Mouse (Mus musculus) liver, embryonic 13.5 days (tissue): Measurements from ENCODE around the gene Sat2. TPM values are rescaled to one million over a fixed set of nuclear protein-coding genes. Genes with fewer than 3 reads are reported as not detected.

ENCODE experiments used
- ATAC-seq: fragments of 200-750 bp; cut with Nextera tagmentation; 2 replicates; pipeline ENCODE4 v1.8.0; 2017; ENCODE audit warnings: low read depth, mild to moderate bottlenecking, moderate number of reproducible peaks, moderate library complexity
- DNase-seq: peaks from one replicate; pipeline ENCODE4 v3.0.0; 2022
- H3K27ac ChIP-seq: fragments of 300-500 bp; sonication (generic); 2 replicates; pipeline ENCODE4 v1.5.1; 2015; ENCODE audit warnings: moderate library complexity, mild to moderate bottlenecking, inconsistent platforms
- H3K27me3 ChIP-seq: fragments of 300-500 bp; sonication (generic); 2 replicates; pipeline ENCODE4 v1.6.1; 2015; ENCODE audit warnings: mild to moderate bottlenecking, inconsistent platforms
- H3K36me3 ChIP-seq: fragments of 300-500 bp; sonication (generic); 2 replicates; pipeline ENCODE4 v1.6.1; 2015; ENCODE audit warnings: mild to moderate bottlenecking, inconsistent platforms
- H3K4me1 ChIP-seq: fragments of 300-500 bp; sonication (generic); replicated peaks from 2 replicates; pipeline ENCODE4 v1.6.1; 2015; ENCODE audit warnings: inconsistent platforms
- H3K4me2 ChIP-seq: fragments of 300-500 bp; sonication (generic); 2 replicates; pipeline ENCODE4 v1.6.1; 2015; ENCODE audit warnings: inconsistent platforms, mild to moderate bottlenecking, moderate library complexity
- H3K4me3 ChIP-seq: fragments of 300-500 bp; sonication (generic); replicated peaks from 2 replicates; pipeline ENCODE4 v1.5.1; 2015; ENCODE audit warnings: mild to moderate bottlenecking, inconsistent platforms
- H3K9ac ChIP-seq: fragments of 300-500 bp; sonication (generic); 2 replicates; pipeline ENCODE4 v1.6.1; 2015; ENCODE audit warnings: mild to moderate bottlenecking, inconsistent platforms
- H3K9me3 ChIP-seq: fragments of 300-500 bp; sonication (generic); replicated peaks from 2 replicates; pipeline ENCODE4 v1.6.1; 2016; ENCODE audit warnings: inconsistent platforms
- WGBS: fragments of 180-500 bp; shearing (Covaris S2); methylation state at CpG from one replicate; pipeline ENCODE4 v1.1.7; 2015; ENCODE audit not compliant: insufficient replicate concordance; 5-methylcytosine and 5-hydroxymethylcytosine counted together
- polyA plus RNA-seq: library from polyadenylated mRNA; unstranded; fragments of >200 nt; fragmentation: Nextera tagmentation; extraction: Ambion mirVana; gene quantifications from 2 replicates; pipeline ENCODE4 v1.2.1, GENCODE M21; 2015

The Sat2 gene
- polyA plus RNA-seq, result 11.6 and 12.3 TPM in 2 replicates

DNA sequence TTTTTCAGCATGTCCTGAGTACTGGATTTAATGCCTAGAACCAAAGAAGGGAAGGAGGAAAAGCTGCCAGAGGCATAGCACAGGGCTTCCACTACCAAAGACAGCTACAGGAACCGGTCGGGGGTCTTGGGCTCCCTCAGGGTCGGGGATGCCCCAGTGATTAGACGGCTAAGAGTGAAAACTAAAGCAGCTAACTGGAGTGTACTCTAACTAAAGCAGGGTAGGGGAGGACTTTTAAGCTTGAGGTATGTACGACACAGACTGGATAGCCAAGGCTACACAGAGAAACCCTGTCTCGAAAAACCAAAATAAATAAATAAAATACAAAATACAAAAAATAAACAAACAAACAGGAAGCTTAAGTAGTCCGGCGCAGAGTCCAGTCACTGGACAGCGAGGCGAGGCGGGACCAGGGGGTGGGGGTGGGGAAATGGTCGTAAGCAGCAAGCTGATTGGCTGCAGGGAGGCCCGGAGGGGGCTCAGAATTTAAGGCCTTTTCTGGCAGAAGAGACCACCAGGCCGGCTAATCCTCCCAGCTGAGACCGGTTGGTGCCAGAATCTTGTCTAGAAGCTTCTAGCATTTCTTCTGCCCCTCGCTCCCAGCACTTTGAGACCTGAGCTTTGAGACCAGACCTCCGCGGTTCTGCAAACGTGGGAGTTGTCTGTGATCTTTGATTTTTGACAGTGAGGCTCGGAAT is at the start of gene Sat2:
Sat2 (plus strand) TSS at position 454 of the 698 bp plus-strand sequence.
- Histone ChIP-seq H3K4me1 (peaks cover 55% of the 10 kb centered on the region), H3K4me3 (peak within 1 kb of the TSS; percentile 59), H3K9me3 (no peaks in the 10 kb centered on the region), H3K4me2 (peak within 1 kb of the TSS; percentile 72), H3K27ac (peak within 1 kb of the TSS; percentile 79), H3K36me3 (no peaks in the 10 kb centered on the region), H3K27me3 (peaks cover 5% of the 10 kb centered on the region), H3K9ac (peak within 1 kb of the TSS; percentile 66)
- no peak for DNase-seq
- peak; percentile 54 for ATAC-seq
- 4% methylated on average over 20 of the region's 20 CpGs for WGBS

DNA sequence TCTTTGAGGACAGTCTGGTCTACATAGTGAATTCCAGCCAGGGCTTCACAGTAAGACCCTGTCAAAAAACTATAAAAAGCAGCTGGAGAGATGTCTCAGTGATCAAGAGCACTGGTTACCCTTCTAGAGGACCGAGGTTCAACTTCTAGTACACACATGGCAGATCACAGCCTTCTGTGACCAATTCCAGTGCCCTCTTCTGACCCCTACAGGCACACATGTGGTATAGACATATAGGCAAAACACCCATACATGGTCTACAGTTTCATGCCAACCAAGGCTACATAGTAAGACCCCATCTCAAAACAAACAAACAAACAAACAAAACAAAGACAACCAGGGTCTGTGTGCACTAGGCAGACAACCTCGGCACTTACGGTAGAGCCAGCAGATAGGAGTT is 46.6 kb upstream of the Sat2 start:
- Histone ChIP-seq H3K9ac (no peak overlapping the region), H3K4me2 (peak overlapping the region; percentile 84), H3K4me3 (no peak overlapping the region), H3K36me3 (peaks cover 69% of the 10 kb centered on the region), H3K27ac (peak overlapping the region; percentile 80; the same call in 1 of the 2 replicates), H3K9me3 (no peaks in the 10 kb centered on the region), H3K27me3 (no peaks in the 10 kb centered on the region), H3K4me1 (peaks cover 75% of the 10 kb centered on the region)
- DNase-seq (no peak), ATAC-seq (no peak)
- WGBS, result 57% methylated on average over 3 of the region's 3 CpGs

DNA sequence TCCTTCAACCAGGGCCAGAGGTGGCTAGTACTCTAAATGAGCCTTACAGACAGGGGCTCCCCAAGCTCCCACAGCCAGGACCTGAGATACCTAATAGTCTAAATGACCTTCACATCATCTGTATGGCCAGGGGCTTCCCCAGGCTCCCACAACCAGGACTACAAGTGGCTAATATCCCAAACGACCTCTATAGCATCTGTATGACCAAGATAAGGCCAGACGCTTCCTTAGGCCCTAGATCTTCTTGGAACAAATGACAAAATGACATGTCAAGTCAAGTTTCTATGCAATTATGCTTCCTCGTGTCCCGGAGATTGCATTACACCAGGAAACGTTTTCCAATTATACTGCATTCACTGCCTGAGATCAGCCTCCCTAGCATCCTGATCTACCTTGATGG is 45.5 kb upstream of the Sat2 start:
- ATAC-seq (no peak), DNase-seq (no peak)
- Histone ChIP-seq H3K9ac (peak overlapping the region; percentile 87), H3K27ac (peak overlapping the region; percentile 80), H3K36me3 (peaks cover 58% of the 10 kb centered on the region), H3K27me3 (no peaks in the 10 kb centered on the region), H3K4me3 (peak overlapping the region; percentile 76), H3K4me1 (peaks cover 64% of the 10 kb centered on the region), H3K9me3 (no peaks in the 10 kb centered on the region), H3K4me2 (peak overlapping the region; percentile 84)
- WGBS, result 29% methylated on average over 5 of the region's 5 CpGs

DNA sequence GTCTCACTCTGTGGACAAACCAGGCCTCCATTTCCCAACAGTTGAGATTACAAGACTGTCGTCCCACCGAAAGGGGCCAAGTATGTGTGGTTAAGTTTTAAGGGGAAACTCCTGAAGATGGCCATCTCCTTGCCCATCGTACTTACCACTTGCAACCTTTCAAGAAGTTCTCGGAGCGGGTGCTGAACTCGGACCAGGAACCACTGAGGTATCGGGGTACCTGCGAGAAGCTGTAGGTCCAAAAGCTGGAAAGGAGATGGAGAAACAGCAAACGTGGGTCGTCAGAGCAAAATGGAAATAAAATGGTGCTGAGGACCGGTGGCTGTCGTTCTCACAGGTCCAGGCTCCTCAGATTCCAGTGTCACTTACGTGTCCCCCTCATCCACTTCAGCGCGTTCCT is 43.5 kb upstream of the Sat2 start:
- ATAC-seq (no peak), DNase-seq (no peak)

DNA sequence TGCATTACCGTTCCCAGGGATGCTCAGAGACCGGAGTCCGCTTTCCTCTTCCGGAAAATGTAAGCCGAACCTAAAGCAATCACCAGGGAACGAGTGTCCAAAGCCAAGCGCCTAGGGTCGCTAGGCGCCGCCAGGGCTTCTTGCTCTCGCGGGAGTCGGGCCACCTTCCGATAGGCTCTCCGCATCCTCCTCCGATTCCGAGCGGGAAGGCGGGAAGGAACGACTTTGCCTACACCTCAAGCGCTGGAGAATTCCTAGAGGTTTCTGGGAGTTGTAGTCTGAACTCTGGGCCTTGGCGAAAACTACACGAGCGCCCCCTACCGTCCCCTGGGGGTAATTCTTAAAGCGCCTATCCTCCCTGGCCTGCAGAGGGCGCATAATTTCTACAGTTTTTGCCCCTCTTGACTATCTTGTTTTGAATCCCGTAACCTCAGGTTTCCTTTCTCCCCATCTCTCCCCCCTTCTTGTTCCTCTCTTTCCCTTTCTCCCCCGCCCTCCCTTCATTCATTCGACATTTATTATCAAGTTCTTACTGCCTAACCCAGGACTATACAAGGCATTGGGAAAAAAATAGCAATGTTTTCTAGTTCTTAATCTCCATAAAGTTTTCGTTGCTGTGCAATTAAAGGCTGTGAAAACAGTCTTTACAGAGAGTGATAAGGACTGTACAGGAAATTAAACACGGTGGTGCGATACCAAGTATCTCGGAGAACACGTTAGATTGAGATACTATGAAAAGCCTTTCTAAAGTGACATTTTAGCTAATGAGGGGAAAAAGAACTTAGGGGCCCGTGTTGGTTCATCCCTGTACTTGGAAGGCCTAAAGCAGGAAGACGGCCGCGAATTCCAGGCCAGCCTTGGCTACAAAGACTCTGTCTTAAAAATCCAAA is 42.5 kb upstream of the Sat2 start:
- peak overlapping the region; percentile 76 for H3K4me3 ChIP-seq
- peaks cover 43% of the 10 kb centered on the region for H3K36me3 ChIP-seq
- peak overlapping the region; percentile 93 for H3K4me2 ChIP-seq
- peak overlapping the region; percentile 88 for H3K9ac ChIP-seq
- no peaks in the 10 kb centered on the region for H3K9me3 ChIP-seq
- H3K27me3 ChIP-seq, result no peaks in the 10 kb centered on the region
- H3K4me1 ChIP-seq, result peaks cover 71% of the 10 kb centered on the region
- DNase-seq, result peak; percentile 95
- H3K27ac ChIP-seq, result peak overlapping the region; percentile 96
- WGBS, result 1% methylated on average over 39 of the region's 39 CpGs
- peak; percentile 83 for ATAC-seq

More for the DNA sequence above, 43.5 kb upstream of the Sat2 start:
- peaks cover 43% of the 10 kb centered on the region for H3K36me3 ChIP-seq
- H3K4me3 ChIP-seq, result peak overlapping the region; percentile 76
- peak overlapping the region; percentile 80; the same call in 1 of the 2 replicates for H3K27ac ChIP-seq
- peak overlapping the region; percentile 87 for H3K9ac ChIP-seq
- H3K27me3 ChIP-seq, result no peaks in the 10 kb centered on the region
- no peaks in the 10 kb centered on the region for H3K9me3 ChIP-seq
- H3K4me1 ChIP-seq, result peaks cover 64% of the 10 kb centered on the region
- peak overlapping the region; percentile 84 for H3K4me2 ChIP-seq
- 6% methylated on average over 15 of the region's 15 CpGs for WGBS

DNA sequence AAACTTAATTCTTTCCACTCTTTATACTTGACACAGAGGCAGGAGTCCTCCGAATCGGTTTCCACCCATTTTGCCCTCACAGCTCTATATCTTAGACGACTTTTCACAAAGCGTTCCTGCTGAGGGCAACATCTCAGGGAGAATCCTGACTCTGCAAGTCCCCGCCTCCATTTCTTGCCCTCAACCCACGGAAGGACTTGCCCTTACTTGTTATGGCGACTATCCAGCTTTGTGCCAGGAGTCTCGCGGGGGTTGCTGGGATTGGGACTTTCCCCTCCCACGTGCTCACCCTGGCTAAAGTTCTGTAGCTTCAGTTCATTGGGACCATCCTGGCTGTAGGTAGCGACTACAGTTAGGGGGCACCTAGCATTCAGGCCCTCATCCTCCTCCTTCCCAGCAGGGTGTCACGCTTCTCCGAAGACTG is 41.7 kb upstream of the Sat2 start, which contains the start of the genes Wrap53 and Trp53:
Wrap53 (minus strand) TSS at position 165 of the 424 bp plus-strand sequence.
Trp53 (plus strand) TSS at position 269 of the 424 bp plus-strand sequence.
- H3K36me3 ChIP-seq, result peaks cover 38% of the 10 kb centered on the region
- DNase-seq, result peak; percentile 89
- under 1% methylated on average over 13 of the region's 13 CpGs for WGBS
- peak within 1 kb of the TSS; percentile 88 for H3K9ac ChIP-seq
- H3K4me2 ChIP-seq, result peak within 1 kb of the TSS; percentile 93
- H3K27me3 ChIP-seq, result no peaks in the 10 kb centered on the region
- H3K9me3 ChIP-seq, result no peaks in the 10 kb centered on the region
- peak; percentile 55 for ATAC-seq
- H3K27ac ChIP-seq, result peak within 1 kb of the TSS; percentile 96
- H3K4me1 ChIP-seq, result peaks cover 71% of the 10 kb centered on the region
- peak within 1 kb of the TSS; percentile 76 for H3K4me3 ChIP-seq

DNA sequence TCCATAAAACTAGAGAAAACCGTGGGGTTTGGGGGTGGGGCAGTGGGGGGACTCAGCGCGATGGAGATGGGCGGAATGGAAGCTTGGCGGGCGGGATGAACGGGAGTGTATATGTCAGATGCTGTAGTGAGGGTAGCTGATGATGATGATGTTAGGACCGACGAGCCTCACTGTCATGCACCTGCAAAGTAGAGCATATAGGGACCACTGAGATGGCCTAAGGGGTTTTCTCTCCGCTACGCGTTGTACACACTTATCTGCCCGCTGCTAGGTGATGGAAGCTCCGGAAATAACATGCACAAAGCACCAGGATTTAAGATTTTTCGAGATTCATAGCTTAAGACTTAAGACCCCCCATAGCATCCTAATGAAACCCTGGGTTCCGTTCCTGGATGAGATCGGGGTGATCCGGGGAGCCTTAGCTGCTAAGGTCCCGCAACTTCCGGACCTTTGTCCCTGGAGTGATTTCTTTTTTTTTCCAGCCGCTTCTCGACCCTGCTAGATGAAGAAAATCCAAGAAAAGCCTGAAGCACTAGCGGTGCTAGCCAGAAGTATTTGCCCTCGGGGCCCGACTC is 41.2 kb upstream of the Sat2 start:
- peak overlapping the region; percentile 88 for H3K9ac ChIP-seq
- H3K36me3 ChIP-seq, result peaks cover 34% of the 10 kb centered on the region
- peak overlapping the region; percentile 96 for H3K27ac ChIP-seq
- no peak for ATAC-seq
- DNase-seq, result no peak
- peaks cover 71% of the 10 kb centered on the region for H3K4me1 ChIP-seq
- under 1% methylated on average over 25 of the region's 25 CpGs for WGBS
- no peaks in the 10 kb centered on the region for H3K27me3 ChIP-seq
- peak overlapping the region; percentile 76 for H3K4me3 ChIP-seq
- H3K4me2 ChIP-seq, result peak overlapping the region; percentile 93
- no peaks in the 10 kb centered on the region for H3K9me3 ChIP-seq

DNA sequence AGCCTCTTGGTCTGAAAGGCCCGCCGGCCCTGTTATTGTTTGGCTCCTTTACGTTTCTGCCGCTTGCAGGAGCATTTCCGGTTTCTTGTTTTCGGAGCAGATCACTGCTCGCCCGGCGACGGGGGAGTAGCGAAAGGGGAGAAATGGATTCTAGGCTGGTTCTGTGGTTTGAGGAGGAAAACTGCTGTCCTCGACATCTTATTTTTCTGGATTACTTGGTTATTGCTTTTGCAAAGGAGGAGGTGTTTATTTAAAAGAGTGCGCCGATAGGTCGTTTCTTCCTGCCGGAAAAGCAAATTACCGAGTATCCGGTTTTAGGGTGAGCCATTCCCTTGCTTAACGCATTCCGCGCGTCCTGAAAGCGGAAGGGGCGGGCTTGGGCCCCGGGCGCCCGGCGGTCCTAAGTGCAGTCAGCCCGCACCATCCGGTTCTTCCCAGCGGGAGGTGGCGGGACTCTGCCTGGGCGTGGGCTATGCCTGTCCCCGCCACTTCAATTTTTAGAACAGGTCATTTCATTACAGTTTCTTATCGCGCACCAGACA is 40.6 kb upstream of the Sat2 start:
- Histone ChIP-seq H3K9me3 (no peaks in the 10 kb centered on the region), H3K27ac (peak overlapping the region; percentile 96), H3K27me3 (no peaks in the 10 kb centered on the region), H3K4me2 (peak overlapping the region; percentile 93), H3K4me1 (peaks cover 71% of the 10 kb centered on the region), H3K36me3 (peaks cover 29% of the 10 kb centered on the region), H3K9ac (peak overlapping the region; percentile 88), H3K4me3 (peak overlapping the region; percentile 76)
- under 1% methylated on average over 36 of the region's 36 CpGs for WGBS
- peak; percentile 84 for ATAC-seq
- peak; percentile 90 for DNase-seq

DNA sequence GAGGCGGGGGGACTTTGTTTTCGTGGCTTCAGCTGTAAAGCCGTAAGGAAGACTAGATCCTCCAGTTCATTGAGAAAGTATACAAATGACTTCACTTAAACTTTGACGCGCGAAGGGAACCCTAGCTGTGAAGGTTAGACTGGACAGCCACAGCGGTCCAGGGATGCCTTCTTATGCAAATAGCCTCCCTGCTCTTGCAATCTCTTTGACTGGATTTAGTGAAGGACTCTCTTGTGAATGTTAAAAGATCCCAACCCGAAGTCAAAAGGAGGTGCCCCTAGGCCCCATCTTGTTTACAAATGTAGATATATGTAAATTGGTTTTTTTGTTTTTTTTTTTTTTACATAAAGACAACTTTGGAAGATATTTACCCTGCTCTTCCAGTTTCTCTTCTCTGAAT is 40.0 kb upstream of the Sat2 start:
- peak overlapping the region; percentile 76 for H3K4me3 ChIP-seq
- WGBS, result 2% methylated on average over 8 of the region's 8 CpGs
- H3K36me3 ChIP-seq, result peaks cover 29% of the 10 kb centered on the region
- H3K9ac ChIP-seq, result peak overlapping the region; percentile 88
- H3K27ac ChIP-seq, result peak overlapping the region; percentile 96
- no peaks in the 10 kb centered on the region for H3K27me3 ChIP-seq
- ATAC-seq (no peak), DNase-seq (no peak)
- peak overlapping the region; percentile 93 for H3K4me2 ChIP-seq
- peaks cover 71% of the 10 kb centered on the region for H3K4me1 ChIP-seq
- no peaks in the 10 kb centered on the region for H3K9me3 ChIP-seq

DNA sequence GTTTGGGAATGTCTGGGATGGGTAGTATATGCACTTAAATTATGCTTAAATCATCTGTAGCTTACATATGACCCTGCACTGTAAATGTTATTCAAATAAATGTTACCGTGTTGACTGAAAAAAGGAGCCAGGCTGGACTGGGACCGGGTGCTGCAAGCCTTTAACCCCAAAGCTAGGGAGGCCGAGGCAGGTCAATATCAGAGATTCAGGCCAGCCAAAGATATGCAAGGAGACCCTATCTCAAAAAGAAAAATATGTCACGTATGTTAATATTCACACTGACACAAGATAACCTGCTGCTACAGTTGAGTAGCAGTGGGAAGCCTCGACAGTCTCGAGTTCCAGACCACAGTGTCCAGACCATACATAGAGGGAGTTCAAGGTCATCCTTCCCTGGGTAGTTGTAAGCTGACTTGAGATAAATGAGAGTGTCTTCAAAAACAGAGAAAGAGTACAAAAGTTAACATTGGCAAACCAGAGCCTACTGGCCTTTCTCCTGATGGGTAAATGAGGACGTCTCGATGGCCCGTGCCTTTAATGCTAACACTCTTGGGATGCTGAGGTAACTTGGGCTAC is 39.5 kb upstream of the Sat2 start:
- H3K36me3 ChIP-seq, result peaks cover 29% of the 10 kb centered on the region
- H3K9ac ChIP-seq, result peak overlapping the region; percentile 88
- no peaks in the 10 kb centered on the region for H3K27me3 ChIP-seq
- DNase-seq (no peak), ATAC-seq (no peak)
- H3K4me1 ChIP-seq, result peaks cover 71% of the 10 kb centered on the region
- H3K27ac ChIP-seq, result peak overlapping the region; percentile 96
- 48% methylated on average over 9 of the region's 9 CpGs for WGBS
- H3K4me3 ChIP-seq, result peak overlapping the region; percentile 76
- no peaks in the 10 kb centered on the region for H3K9me3 ChIP-seq
- peak overlapping the region; percentile 93 for H3K4me2 ChIP-seq
